Mouse (Mus musculus) embryo, embryonic 9.5 days (tissue): ENCODE data around the gene Hist1h4f.
A peak's percentile ranks its signal among the peaks of the same experiment; 100 is the strongest.

ENCODE experiments used
- DNase-seq: peaks from one replicate; pipeline ENCODE4 v3.0.0-alpha.2; 2017; ENCODE audit errors: extremely low spot score

Gene Hist1h4f

DNA sequence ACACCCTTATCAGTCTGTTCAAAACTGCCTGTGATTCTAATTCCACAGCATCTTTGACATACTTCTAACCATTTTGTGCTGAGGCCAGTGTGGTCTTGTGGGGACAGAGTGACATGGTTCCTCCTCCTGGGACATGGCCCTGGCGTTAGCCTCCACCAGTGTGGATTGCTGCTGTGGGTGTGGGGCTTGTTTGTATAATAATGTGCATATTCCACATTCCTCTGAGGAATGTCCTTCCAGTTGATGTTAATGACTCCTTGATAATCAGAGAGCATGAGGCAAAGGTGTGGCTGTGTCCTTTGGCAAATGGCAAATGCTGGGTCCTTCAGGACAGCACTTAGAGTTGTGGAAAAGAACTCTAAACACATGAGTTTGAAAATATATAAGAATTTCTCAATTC lies 37.9 kb downstream of the Hist1h4f start:
- no peak for DNase-seq

DNA sequence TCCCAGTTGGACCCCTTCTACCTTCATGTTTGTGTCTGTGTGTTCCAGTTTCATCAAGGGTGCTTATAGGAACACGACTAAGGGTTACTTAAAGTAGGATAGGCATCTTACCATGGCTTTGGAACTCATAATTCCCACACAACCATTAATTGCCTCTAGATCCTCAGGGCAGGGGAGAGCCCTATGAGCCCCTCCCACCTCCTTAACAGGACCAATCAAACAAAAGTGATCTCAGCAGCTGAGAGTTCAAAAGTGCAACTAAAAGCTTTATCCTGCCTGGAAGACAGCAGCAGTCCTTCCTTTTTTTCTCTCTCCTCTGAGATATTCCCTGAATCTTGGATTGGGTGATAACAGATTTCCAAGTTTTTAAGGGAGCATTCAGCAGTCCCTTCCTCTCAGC lies 41.3 kb downstream of the Hist1h4f start:
- DNase-seq, result no peak

DNA sequence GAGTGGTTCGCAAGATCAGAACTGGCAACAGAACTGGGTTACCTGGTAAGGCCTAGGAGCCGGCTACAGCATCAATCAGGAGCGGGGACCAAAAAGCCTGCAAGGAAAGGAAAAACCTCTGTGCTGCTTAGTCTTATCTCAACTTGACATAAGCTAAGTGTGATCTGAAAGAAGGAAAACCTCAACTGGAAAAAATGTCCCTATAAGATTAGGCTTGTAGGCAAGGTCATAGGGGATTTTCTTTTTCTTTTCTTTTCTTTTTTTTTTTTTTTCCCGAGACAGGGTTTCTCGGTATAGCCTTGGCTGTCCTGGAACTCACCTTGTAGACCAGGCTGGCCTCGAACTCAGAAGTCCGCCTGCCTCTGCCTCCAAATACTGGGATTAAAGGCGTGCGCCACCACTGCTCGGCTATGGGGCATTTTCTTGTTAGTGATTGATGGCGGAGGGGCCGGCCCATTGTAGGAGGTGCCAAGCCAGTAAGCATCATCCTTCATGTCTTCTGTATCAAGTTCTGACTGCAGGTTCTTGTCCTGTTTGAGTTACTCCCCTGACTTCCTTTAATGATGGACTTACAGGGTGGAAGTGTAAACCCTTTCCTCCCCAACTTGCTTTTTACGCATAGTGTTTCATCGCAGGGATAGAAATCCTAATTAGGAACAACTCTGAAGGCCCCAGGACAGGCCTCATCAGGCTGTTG lies 44.5 kb downstream of the Hist1h4f start:
- peak; percentile 82 for DNase-seq

DNA sequence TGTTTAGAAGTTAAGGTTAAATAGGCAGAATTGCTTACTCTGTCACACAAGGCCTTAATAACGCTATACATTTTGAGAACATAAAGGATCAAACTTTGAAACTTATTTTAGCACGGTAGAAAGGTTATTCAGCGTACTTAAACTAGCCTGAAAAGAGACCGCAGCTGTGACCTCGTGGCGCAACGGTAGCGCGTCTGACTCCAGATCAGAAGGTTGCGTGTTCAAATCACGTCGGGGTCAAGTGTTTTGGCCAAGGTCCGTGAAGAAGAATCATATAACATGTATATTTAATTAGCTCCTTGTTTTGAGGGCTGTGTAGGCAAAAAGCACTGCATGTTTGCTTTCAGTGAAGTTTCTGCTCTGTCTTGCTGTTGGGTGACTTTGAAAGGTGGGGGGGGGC lies 45.1 kb downstream of the Hist1h4f start:
- DNase-seq, result peak; percentile 84

DNA sequence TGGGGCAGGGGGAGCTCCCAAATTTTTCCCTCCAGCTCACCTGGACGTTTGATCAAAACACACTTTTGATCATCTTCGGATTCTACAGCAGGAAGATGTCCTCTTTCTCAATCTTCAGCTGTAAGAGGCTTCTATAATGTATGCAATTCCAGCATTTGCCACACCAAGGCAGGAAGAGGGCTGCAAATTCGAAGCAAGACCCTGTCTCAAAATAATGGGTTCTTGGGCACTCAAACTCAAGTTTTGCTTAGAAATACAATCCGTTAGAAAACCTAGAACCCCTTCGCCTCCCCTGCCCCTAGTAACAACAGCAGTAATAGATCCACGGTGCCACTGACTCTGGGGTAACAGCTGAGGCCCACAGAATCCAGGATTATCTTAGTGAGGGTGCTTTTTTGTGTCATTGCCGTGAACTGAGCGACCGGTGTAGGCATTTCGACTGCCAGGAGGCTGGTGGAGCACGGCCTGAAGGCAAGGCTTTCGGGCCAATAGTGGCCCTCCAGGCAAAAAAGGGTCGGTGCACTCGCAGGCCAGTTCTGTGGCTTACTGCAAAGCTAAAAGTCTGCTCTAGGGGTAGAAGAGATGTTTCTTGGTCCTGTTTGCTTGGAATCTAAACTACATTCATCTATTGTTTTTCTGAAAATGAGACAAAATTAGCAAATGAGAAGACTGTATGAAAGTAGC lies 45.6 kb downstream of the Hist1h4f start:
- peak; percentile 61 for DNase-seq

DNA sequence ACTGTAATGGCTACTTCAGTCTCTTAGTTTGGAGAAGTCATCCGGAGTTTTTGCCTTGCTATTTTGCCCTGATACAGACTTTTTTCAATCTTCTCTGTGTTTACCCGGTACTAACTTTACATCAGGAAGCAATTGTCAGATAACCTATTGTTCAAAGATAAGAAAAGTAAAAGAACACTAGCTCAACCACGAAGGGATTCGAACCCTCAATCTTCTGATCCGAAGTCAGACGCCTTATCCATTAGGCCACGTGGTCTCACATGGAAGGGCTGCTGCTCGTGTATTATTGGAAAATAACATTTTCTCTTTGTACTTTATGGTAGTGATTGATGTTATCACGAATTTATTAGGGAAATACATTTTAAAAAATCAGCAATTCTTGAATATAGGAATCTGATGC lies 47.7 kb downstream of the Hist1h4f start:
- DNase-seq, result peak; percentile 89

DNA sequence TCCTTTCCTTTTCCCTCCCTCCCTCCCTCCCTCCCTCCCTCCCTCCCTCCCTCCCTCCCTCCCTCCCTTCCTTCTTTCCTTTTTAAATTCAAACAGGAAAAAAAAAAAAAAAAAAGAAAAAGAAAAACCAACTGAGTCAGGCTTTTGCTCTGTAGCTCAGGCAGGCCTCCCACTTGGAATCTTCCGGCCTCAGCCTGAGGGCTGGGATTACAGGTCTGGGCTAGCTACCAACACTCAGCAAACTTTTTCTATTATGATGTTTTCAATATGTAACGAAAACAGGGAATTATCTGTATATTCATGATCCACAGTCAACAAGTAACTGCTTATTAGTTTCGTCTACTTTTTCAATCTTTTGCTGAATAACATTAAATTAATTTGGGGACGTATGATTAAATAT lies 48.5 kb downstream of the Hist1h4f start:
- no peak for DNase-seq

DNA sequence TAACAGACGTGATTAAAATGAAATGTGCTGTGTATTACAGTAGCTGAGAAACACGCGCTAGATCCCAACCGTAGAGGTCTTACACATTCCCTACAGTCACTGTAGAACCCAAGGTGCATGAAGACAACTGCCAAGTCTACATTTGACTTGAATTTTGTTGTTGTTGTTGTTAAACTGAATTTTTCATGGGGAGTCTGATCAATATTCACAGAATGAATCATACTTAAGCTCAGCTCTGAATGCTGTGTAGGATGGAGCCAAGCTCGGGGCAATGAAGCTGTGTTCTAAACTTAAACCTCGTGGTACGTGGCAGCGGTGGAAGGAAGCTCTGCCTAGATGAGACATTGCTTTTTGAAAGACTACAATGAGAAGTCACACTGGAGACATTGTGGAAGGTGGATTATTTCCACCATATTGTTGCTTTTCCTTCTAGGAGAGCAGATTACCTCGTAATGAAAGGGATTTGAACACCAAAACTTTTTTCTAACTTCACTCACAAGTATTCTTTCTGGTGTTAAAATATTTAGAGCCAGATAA lies 49.3 kb downstream of the Hist1h4f start:
- no peak for DNase-seq

DNA sequence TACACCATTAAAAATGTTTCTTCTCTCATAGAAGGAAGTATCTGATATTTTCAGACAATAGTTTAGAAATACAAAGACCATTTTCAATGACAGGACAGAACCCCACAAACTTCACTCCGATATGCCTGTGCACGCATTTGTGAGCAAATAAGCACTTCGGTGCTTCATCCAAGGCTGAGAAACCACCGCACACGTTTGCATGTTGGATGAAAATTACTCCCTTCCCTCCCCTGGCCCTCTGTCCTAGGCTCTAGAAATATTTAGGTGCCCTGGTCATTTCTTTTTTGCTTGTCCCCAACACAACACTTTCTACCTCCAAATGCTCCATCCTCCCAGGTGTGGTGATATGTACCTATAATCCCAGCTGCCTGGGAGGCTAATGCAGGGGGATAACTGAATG lies 49.9 kb downstream of the Hist1h4f start:
- DNase-seq, result no peak
